Mouse (Mus musculus) kidney, adult 11 months (tissue): ENCODE results near the gene Trmt1.

Source experiments
- DNase-seq: peaks from one replicate; pipeline ENCODE4 v3.0.0; 2022

Trmt1 gene

DNA sequence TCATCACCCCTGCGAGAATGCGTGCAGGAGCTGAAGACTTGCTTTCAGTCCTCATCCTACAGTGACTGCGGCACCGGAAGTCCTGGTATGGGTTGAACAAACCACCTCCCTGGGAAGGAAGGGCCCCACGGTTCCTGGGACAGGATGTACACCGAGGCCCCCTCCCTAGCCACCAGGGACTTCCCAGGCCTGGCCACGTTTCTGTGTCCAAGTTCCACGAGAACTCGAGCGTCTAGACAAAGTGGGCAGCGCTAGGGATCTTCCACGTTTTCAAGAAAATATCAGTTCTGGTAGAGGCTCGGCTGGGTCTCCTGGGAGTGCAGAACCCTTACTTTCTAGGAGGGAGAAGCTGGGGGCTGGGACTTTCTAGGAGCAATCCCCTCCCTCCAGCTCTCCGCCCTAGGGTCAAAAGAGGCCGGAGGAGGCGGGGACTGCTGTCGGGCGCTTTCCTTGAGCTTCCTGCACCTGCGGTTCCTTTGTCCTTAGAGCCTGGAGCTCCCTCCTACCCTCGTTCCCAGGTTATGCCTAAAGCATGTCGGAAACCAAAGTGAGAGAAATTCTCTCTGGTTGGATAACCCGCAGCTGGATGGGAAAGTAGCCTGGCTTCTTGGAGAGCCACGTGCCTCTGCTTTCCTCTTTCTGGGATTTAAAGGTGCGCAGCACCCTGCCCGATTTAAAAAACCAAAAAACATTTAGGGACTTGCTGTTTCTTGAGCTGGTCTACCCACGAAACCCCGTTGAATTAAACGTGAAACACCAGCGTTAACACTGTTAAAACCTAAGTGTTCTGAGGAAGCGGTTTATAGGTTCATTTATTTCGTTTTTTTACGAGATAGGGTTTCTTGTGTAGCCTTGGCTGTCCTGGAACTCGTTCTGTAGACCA lies 25.9 kb upstream of the Trmt1 start:
- DNase-seq: peak; percentile 74

- peak; percentile 67 for DNase-seq
Measured at GRCm38 (mm10) chr8:84660819-84661457, 25.2 kb upstream of the Trmt1 start.

DNA sequence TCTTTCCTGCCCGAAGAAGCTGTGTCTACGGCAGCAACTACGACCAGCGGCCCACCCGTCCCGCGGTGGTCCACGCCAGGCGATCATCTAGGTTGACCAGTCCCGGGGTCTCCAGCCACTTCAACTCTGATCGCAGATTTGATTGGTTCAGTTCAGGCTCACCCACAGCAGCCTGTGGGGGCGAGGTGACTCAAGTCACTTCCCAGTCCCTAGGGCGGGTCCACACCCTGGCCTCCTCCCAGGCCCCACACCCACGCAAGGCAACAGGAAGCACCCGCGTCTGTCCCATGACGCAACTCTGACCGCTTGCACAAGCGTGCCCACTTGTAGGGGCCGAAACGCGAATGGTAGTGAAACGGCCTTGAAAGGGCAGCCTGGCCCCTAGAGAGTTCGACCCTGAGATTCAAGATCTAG lies 24.6 kb upstream of the Trmt1 start:
- DNase-seq: peak; percentile 90

DNA sequence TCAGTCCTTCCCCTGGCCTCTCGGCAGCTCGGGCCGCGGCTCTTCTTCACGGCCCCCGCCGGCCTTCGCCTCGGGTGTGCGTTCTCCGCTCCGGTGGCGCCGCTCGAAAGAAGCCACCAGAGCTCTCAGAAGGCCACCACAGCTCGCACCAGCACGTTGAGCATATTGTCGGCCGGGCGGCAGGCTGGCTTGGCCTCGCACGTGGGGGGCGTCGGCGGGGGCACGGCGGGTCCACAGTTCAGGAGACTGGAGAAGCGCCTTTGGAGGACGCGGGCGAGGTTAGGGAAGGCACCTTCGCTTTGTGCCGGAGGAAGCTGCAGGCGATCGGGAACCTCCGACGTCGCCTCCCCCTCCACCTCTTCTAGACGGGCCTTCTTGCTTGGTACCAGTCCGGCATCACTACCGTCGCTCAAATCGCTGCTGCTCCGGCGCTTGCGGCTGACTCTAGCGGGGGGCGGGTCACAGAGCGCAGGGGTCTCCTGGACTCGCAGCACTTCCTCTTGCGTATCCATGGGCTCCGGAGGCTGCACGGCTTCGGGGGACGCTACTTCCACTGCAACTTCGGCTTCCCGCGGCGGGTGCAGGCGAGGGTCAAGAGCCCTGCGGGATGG lies 24.0 kb upstream of the Trmt1 start:
- peak; percentile 56 for DNase-seq

DNA sequence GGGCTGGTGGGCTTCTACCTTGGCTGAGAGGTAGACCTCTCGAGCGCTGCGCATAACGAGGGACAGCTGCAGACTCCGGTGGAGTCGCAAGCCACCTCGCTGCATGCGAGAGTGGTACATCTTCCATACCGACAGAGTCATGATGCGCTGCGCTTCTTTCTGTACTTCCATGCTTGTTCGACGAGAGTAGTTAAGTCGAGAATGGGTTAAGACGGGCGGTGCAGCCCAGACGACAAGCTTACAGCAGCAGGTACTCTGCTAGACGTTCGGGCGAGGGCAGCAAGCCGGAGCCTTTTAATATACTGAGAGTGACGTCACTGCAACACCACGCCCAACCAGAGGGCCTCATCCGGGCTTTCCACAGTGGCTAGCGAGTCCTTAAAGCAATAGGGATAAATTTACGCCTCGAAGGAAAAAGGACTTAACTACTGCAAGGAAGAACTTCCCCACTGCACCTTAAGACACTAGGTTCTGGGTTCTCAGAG lies 23.5 kb upstream of the Trmt1 start, which contains the start of gene Ier2:
TSS of gene Ier2 (minus strand) at position 272 of the 485 bp plus-strand sequence.
- DNase-seq: peak; percentile 97

DNA sequence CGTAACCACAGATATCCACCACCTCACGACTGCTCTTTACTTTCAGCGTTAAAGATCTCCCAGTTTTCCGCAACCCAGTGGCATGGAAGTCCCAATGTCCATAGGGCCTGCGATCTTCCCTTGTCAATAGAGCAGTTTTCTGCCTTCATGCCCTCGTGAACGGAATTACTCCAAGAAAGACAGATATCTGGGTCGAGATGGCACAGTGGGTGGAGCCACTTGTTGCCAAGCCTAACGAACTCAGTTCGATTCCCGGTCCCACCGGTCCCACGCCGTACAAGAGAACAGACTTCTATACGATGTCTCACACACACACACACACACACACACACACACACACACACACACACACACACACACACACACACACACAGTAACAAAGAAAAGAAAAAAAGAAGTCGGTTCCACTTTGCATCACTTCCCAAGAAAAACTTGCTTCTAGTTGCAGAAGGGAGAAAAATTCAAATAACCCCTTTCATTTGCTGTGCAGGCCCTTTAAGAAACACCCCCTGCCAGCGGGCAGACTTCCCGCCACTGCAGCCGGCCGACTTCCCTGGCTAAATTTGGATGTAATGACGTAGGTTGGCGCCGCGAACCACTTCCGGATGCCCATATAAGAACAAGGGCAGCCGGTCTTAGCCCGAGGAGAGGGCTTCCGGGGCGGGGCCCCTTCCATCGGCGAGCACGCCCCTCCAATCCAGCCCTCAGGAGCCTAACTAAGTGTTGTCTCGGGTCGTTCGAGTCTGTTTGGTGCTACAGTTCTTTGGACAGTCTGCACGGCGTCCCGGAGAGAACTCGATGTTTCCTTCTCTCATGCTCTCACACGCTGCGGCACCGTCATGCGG lies 22.4 kb upstream of the Trmt1 start:
- peak; percentile 98 for DNase-seq

GRCm38 (mm10) chr8:84664566-84665384 lies 21.3 kb upstream of the Trmt1 start:
- peak; percentile 79 for DNase-seq

DNA sequence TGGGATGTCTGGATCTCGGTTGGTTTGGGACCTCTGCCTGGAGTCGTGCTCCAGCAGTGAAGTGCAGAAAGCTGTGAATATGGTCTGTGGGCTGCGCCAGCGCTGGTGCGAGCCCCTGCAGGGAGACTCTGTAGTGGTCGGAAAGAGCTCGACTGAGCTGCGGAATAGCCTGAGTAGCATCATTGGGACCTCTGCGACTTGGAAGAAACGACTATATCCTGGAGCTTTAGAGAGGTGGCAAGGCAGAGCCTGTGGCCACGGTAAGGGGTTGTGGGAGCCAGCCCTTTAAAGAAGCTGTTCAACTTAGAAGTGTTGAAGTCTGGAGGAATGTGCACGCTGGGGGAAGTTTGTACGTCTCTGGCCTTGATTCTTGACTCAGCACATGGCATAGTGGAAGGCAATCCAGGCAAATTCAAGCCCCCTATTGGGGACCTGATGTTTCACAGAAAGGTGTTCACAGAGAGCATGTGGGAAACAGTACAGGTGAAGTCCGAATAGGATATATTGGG lies 20.7 kb upstream of the Trmt1 start:
- no peak for DNase-seq

- DNase-seq: no peak
Measured at GRCm38 (mm10) chr8:84668081-84668480, 18.0 kb upstream of the Trmt1 start.

DNA sequence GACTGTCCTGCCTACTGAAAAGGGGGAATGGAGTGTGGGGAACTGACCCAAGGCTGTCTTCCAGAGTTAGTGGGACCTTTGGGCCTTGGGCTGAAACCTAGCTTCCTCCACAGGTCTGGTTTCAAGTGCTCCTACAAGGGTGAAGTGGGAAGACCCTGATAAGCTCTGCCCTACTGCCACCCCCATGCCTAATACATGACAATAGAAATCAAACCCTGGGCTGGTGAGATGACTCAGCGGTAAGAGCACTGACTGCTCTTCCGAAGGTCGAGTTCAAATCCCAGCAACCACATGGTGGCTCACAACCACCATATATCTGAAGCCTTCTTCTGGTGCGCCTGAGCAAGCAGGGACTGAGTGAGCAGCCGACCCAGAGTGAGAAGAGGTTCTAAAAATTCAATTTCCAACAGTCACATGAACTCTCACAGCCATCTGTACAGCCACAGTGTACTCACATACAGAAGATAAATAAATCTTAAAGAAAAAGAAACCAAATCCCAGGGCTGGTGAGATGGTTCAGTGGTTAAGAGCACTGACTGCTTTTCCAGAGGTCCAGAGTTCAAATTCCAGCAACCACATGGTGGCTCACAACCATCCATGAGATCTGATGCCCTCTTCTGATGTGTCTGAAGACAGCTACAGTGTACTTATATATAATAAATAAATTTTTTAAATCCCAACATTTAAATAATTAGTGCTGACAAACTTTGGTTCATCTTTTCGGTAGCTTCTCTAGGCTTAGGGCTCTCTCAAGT lies 17.2 kb upstream of the Trmt1 start:
- DNase-seq: peak; percentile 58

- DNase-seq: peak; percentile 56
Measured at GRCm38 (mm10) chr8:84670295-84671006, 15.7 kb upstream of the Trmt1 start.

- no peak for DNase-seq
Measured at GRCm38 (mm10) chr8:84677305-84677704, 8.8 kb upstream of the Trmt1 start.

GRCm38 (mm10) chr8:84681476-84681875 lies 4.6 kb upstream of the Trmt1 start:
- no peak for DNase-seq

DNA sequence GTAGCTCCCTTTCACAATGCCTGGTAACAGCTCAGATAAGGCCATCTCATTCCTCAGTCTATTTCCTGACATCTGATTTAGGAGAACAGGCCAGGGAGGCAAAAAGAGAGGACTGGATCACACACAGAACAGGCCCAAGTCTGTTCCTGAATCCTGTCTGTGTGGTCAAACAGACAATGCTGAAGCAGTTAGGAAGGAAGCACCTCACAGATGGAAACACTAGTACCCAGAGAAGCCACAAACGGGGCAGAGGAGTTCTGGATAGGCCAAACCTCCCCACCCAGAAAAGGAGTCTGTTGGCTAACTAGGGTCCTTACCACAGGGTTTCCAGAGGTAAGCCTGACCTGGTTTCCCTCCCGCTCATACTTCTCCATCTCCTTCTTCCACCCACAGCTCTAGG lies 3.9 kb upstream of the Trmt1 start:
- no peak for DNase-seq

DNA sequence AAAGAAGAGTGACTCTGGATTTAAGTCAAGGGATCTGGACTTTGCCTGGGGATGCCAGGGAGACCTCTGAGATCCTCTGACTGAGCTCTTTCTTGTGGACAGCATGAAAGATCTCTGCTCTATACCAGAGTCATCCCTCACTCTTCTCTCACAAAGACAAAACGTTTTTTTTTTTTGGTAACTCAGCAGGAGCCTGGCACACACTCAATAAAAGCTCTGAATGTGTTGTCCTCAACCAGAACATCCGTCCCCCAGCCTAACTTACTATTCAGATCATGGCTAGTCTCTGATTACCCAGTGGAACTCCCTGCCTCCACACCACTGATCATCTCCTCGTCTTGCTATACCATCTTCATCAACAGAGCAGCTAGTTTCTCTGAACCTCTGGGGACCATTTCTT lies 1.6 kb upstream of the Trmt1 start:
- DNase-seq: no peak

DNA sequence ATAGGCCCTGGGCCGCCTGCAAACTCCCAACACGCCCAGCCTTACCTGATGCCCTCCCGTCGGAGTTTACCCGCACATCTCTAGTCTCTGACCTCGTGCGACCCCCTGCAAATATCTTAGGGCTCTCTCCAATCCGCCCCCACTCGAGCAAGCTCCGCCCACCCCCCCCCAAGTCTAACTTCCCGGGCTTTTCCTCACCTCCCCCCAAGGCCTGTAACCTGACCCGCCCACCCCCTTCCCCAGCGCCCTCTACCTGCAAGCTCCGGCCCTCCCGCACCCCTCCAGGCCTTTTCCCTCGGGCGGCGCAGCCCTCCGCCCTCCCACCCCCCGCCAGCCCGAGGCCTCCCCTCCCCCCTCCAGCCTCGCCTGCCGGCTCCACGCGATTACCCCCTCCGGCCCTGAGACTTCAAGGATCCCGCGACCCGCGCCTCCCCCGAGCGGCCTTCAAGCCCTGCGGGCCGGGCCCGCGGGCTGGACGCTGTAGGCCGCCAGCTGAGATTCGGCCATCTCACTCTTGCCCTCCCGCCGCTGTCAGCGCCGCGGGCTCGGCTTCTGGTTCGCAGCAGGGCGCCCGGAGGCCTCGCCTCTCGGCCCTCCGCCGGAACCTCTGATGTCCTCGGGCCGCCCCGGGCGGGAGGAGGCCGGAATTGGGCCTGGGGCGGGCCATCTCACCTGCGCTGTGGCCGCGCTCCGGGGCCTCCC lies 1.0 kb downstream of the Trmt1 start:
- no peak for DNase-seq

DNA sequence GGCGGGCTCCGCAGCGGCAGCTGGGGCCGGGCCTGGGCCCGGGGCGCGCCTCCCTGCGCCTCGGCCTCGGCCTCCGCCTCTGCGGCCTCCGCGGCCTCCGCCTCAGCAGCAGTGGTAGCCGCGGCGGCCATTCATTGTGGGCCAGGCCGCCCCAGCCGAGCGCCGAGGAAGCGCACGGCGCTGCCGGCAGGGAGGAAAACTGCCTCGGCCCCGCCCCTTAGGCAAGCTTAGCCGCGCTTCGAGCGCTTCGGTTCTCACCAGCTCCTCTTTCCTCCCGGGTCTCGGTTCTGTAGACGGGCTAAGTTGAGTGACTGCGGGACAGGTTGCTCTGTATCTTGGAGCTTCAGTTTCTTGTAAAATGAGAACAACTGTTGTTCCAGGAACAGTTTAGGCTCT lies 1.6 kb downstream of the Trmt1 start, which contains the start of gene Nacc1:
TSS of gene Nacc1 (minus strand) at position 158 of the 396 bp plus-strand sequence.
- DNase-seq: peak; percentile 84

GRCm38 (mm10) chr8:84689091-84689915 lies 3.2 kb downstream of the Trmt1 start:
- peak; percentile 89 for DNase-seq
